Mouse (Mus musculus): ENCODE measurements around the gene Gjc1.
A peak's percentile ranks its signal among the peaks of the same experiment; 100 is the strongest.

The Gjc1 gene

GRCm38 (mm10) chr11:102819021-102819782, at the start of gene Gjc1:
Gjc1 (minus strand) TSS chr11:102819700.
- peak; percentile 69 for DNase-seq (ENCODE audit: low spot score)

- peak; percentile 87 for DNase-seq (ENCODE audit: low spot score)
Observed at GRCm38 (mm10) chr11:102864272-102864671, 44.8 kb upstream of the Gjc1 start.

GRCm38 (mm10) chr11:102859933-102860332, 40.4 kb upstream of the Gjc1 start:
- no peak for DNase-seq (ENCODE audit: low spot score)

GRCm38 (mm10) chr11:102858951-102859350, 39.5 kb upstream of the Gjc1 start:
- DNase-seq (ENCODE audit: low spot score): no peak

GRCm38 (mm10) chr11:102855941-102856340, 36.4 kb upstream of the Gjc1 start:
- DNase-seq (ENCODE audit: low spot score): no peak

GRCm38 (mm10) chr11:102853760-102854159, 34.3 kb upstream of the Gjc1 start:
- DNase-seq (ENCODE audit: low spot score): no peak

GRCm38 (mm10) chr11:102851883-102852282, 32.4 kb upstream of the Gjc1 start:
- peak; percentile 67 for DNase-seq (ENCODE audit: low spot score)

GRCm38 (mm10) chr11:102845926-102846325, 26.4 kb upstream of the Gjc1 start:
- no peak for DNase-seq (ENCODE audit: low spot score)

- DNase-seq (ENCODE audit: low spot score): no peak
Observed at GRCm38 (mm10) chr11:102838616-102839150, 19.2 kb upstream of the Gjc1 start.

- peak; percentile 76 for DNase-seq (ENCODE audit: low spot score)
Observed at GRCm38 (mm10) chr11:102838126-102838525, 18.6 kb upstream of the Gjc1 start.

- DNase-seq (ENCODE audit: low spot score): no peak
Observed at GRCm38 (mm10) chr11:102837385-102837784, 17.9 kb upstream of the Gjc1 start.

GRCm38 (mm10) chr11:102836146-102836545, 16.6 kb upstream of the Gjc1 start:
- no peak for DNase-seq (ENCODE audit: low spot score)

GRCm38 (mm10) chr11:102835549-102835948, 16.0 kb upstream of the Gjc1 start, which contains the start of gene Higd1b:
Higd1b (plus strand) TSS chr11:102835849.
- DNase-seq (ENCODE audit: low spot score): no peak

- no peak for DNase-seq (ENCODE audit: low spot score)
Observed at GRCm38 (mm10) chr11:102834219-102834618, 14.7 kb upstream of the Gjc1 start.

- DNase-seq (ENCODE audit: low spot score): no peak
Observed at GRCm38 (mm10) chr11:102832700-102833297, 13.3 kb upstream of the Gjc1 start.

GRCm38 (mm10) chr11:102830276-102830675, 10.8 kb upstream of the Gjc1 start:
- no peak for DNase-seq (ENCODE audit: low spot score)

GRCm38 (mm10) chr11:102827097-102827496, 7.6 kb upstream of the Gjc1 start:
- DNase-seq (ENCODE audit: low spot score): no peak

- DNase-seq (ENCODE audit: low spot score): no peak
Observed at GRCm38 (mm10) chr11:102826476-102826875, 7.0 kb upstream of the Gjc1 start.

- no peak for DNase-seq (ENCODE audit: low spot score)
Observed at GRCm38 (mm10) chr11:102821231-102821630, 1.7 kb upstream of the Gjc1 start.

GRCm38 (mm10) chr11:102820432-102820831, 932 bp upstream of the Gjc1 start:
- DNase-seq (ENCODE audit: low spot score): no peak

- DNase-seq (ENCODE audit: low spot score): no peak
Observed at GRCm38 (mm10) chr11:102819783-102820385, 384 bp upstream of the Gjc1 start.

GRCm38 (mm10) chr11:102818121-102819020, 1.1 kb downstream of the Gjc1 start:
- DNase-seq (ENCODE audit: low spot score): peak; percentile 64

Measured in adipocyte (in vitro differentiated cells).